Mouse (Mus musculus) MEL (cell line): Measurements from ENCODE around the gene Brox. TPM values are rescaled to one million over a fixed set of nuclear protein-coding genes. Genes with fewer than 3 reads are reported as not detected.

ENCODE experiments used
- DNase-seq: peaks from one replicate; pipeline ENCODE4 v3.0.0; 2011; ENCODE audit warnings: low read depth, low spot score
- H3K27ac ChIP-seq: 2 replicates; pipeline ENCODE4 v1.5.1; 2012; ENCODE audit warnings: low read depth, mild to moderate bottlenecking, control low read depth, low read length, moderate library complexity; ENCODE audit not compliant: control insufficient read depth
- H3K27me3 ChIP-seq, 2 experiments: fragments of 150-350 bp in 1 of 2; sonication (generic) in 1 of 2; 2 replicates each; pipeline ENCODE4 v1.6.1; 2012; ENCODE audit warnings: low read length in 2 of 2, mild to moderate bottlenecking in 2 of 2, improper control_type of control experiment in 1 of 2, moderate library complexity in 1 of 2; ENCODE audit not compliant: insufficient read depth in 2 of 2, control insufficient read depth in 1 of 2
- H3K36me3 ChIP-seq, 2 experiments: 2 replicates each; pipeline ENCODE4 v1.6.1; 2012 to 2014; ENCODE audit warnings: low read length in 2 of 2, improper control_type of control experiment in 1 of 2, inconsistent platforms in 1 of 2, mild to moderate bottlenecking in 1 of 2; ENCODE audit not compliant: insufficient read depth in 2 of 2, control insufficient read depth in 1 of 2
- H3K4me1 ChIP-seq, 2 experiments: fragments of 150-350 bp in 1 of 2; sonication (generic) in 1 of 2; 2 replicates each; pipeline ENCODE4 v1.6.1; 2012; ENCODE audit warnings: low read length in 2 of 2, improper control_type of control experiment in 1 of 2, mild to moderate bottlenecking in 1 of 2; ENCODE audit not compliant: insufficient read depth in 2 of 2, control insufficient read depth in 1 of 2
- H3K4me3 ChIP-seq, 2 experiments: fragments of 150-350 bp in 1 of 2; sonication (generic) in 1 of 2; 2 replicates each; pipeline ENCODE4 v1.5.1; 2012; ENCODE audit warnings: low read depth in 2 of 2, low read length in 2 of 2, mild to moderate bottlenecking in 2 of 2, moderate library complexity in 2 of 2, control low read depth in 1 of 2, improper control_type of control experiment in 1 of 2; ENCODE audit not compliant: control insufficient read depth in 1 of 2, insufficient read depth in 1 of 2
- H3K79me2 ChIP-seq: 2 replicates; pipeline ENCODE4 v1.6.1; 2012; ENCODE audit warnings: mild to moderate bottlenecking, low read length, moderate library complexity; ENCODE audit not compliant: control insufficient read depth, poor library complexity, insufficient read depth
- H3K9ac ChIP-seq: 2 replicates; pipeline ENCODE4 v1.6.1; 2012; ENCODE audit warnings: low read depth, mild to moderate bottlenecking, control low read depth, low read length, moderate library complexity; ENCODE audit not compliant: control insufficient read depth, poor library complexity, severe bottlenecking
- H3K9me3 ChIP-seq: fragments of 150-350 bp; sonication (generic); replicated peaks from 2 replicates; pipeline ENCODE4 v1.6.1; 2012; ENCODE audit warnings: mild to moderate bottlenecking, low read length, improper control_type of control experiment, moderate library complexity; ENCODE audit not compliant: insufficient read depth
- BHLHE40 ChIP-seq: IDR thresholded peaks from 2 replicates; pipeline ENCODE4 v1.6.1; 2012; ENCODE audit warnings: low read depth, mild to moderate bottlenecking, inconsistent platforms, low read length, improper control_type of control experiment, borderline replicate concordance
- CHD2 ChIP-seq: IDR thresholded peaks from 2 replicates; pipeline ENCODE4 v1.6.1; 2011; ENCODE audit warnings: low read length, improper control_type of control experiment
- CTCF ChIP-seq, 3 experiments: IDR thresholded peaks in 2 of 3; conservative IDR thresholded peaks in 1 of 3; 2 replicates each; pipeline ENCODE4 v1.5.1; 2011 to 2012; ENCODE audit warnings: low read length in 3 of 3, low read depth in 2 of 3, mild to moderate bottlenecking in 2 of 3, improper control_type of control experiment in 1 of 3, inconsistent platforms in 1 of 3, mixed read lengths in 1 of 3, moderate library complexity in 1 of 3; ENCODE audit not compliant: control insufficient read depth in 1 of 3, insufficient read depth in 1 of 3, poor library complexity in 1 of 3, severe bottlenecking in 1 of 3
- E2F4 ChIP-seq: IDR thresholded peaks from 2 replicates; pipeline ENCODE4 v1.6.1; 2011; ENCODE audit warnings: low read depth, low read length, improper control_type of control experiment, borderline replicate concordance
- ELF1 ChIP-seq: IDR thresholded peaks from 2 replicates; pipeline ENCODE4 v1.6.1; 2014; ENCODE audit warnings: low read depth, mild to moderate bottlenecking, inconsistent platforms, low read length, improper control_type of control experiment, moderate library complexity
- EP300 ChIP-seq, 2 experiments: IDR thresholded peaks; 2 replicates each; pipeline ENCODE4 v1.6.1; 2011; ENCODE audit warnings: improper control_type of control experiment in 2 of 2, low read length in 2 of 2, low read depth in 1 of 2, mild to moderate bottlenecking in 1 of 2
- ETS1 ChIP-seq: IDR thresholded peaks from 2 replicates; pipeline ENCODE4 v1.6.1; 2012; ENCODE audit warnings: low read depth, mild to moderate bottlenecking, inconsistent platforms, low read length, improper control_type of control experiment, moderate library complexity
- GABPA ChIP-seq: IDR thresholded peaks from 2 replicates; pipeline ENCODE4 v1.6.1; 2012; ENCODE audit warnings: low read depth, mild to moderate bottlenecking, inconsistent platforms, low read length, improper control_type of control experiment, moderate library complexity
- HCFC1 ChIP-seq: IDR thresholded peaks from 2 replicates; pipeline ENCODE4 v1.6.1; 2012; ENCODE audit warnings: low read depth, mild to moderate bottlenecking, inconsistent platforms, low read length, improper control_type of control experiment, moderate library complexity
- KAT2A ChIP-seq: conservative IDR thresholded peaks from 2 replicates; pipeline ENCODE4 v1.6.1; 2012; ENCODE audit warnings: low read depth, low read length, improper control_type of control experiment, inconsistent platforms
- MAFK ChIP-seq: IDR thresholded peaks from 2 replicates; pipeline ENCODE4 v1.6.1; 2011; ENCODE audit warnings: low read depth, mild to moderate bottlenecking, low read length, improper control_type of control experiment, borderline replicate concordance
- MAX ChIP-seq: IDR thresholded peaks from 2 replicates; pipeline ENCODE4 v1.6.1; 2011; ENCODE audit warnings: low read length, improper control_type of control experiment
- MAZ ChIP-seq: IDR thresholded peaks from 2 replicates; pipeline ENCODE4 v1.6.1; 2012; ENCODE audit warnings: low read depth, mild to moderate bottlenecking, inconsistent platforms, low read length, improper control_type of control experiment
- MEF2A ChIP-seq: IDR thresholded peaks from 2 replicates; pipeline ENCODE4 v1.6.1; 2014; ENCODE audit warnings: low read depth, mild to moderate bottlenecking, inconsistent platforms, low read length, improper control_type of control experiment; ENCODE audit not compliant: poor library complexity, insufficient replicate concordance, severe bottlenecking; ENCODE audit errors: extremely low read depth
- MXI1 ChIP-seq: IDR thresholded peaks from 2 replicates; pipeline ENCODE4 v1.6.1; 2011; ENCODE audit warnings: mild to moderate bottlenecking, low read depth, low read length, improper control_type of control experiment
- MYB ChIP-seq: IDR thresholded peaks from 2 replicates; pipeline ENCODE4 v1.6.1; 2011; ENCODE audit warnings: mild to moderate bottlenecking, low read depth, low read length, improper control_type of control experiment
- MYC ChIP-seq: IDR thresholded peaks from 2 replicates; pipeline ENCODE4 v1.6.1; 2011; ENCODE audit warnings: low read depth, mild to moderate bottlenecking, low read length, improper control_type of control experiment, moderate library complexity
- NELFE ChIP-seq: IDR thresholded peaks from 2 replicates; pipeline ENCODE4 v1.6.1; 2011; ENCODE audit warnings: low read depth, low read length, improper control_type of control experiment
- NRF1 ChIP-seq: IDR thresholded peaks from 2 replicates; pipeline ENCODE4 v1.6.1; 2014; ENCODE audit warnings: low read depth, mild to moderate bottlenecking, inconsistent platforms, low read length, improper control_type of control experiment, moderate library complexity; ENCODE audit not compliant: poor library complexity, insufficient read depth, severe bottlenecking
- POLR2A ChIP-seq, 2 experiments: IDR thresholded peaks; 2 replicates each; pipeline ENCODE4 v1.6.1; 2011 to 2012; ENCODE audit warnings: low read length in 2 of 2, mild to moderate bottlenecking in 2 of 2, control low read depth in 1 of 2, improper control_type of control experiment in 1 of 2, low read depth in 1 of 2, moderate library complexity in 1 of 2; ENCODE audit not compliant: control insufficient read depth in 1 of 2, insufficient read depth in 1 of 2, poor library complexity in 1 of 2
- POLR2AphosphoS2 ChIP-seq: IDR thresholded peaks from 2 replicates; pipeline ENCODE4 v1.6.1; 2011; ENCODE audit warnings: low read length, improper control_type of control experiment
- POLR2AphosphoS5 ChIP-seq: IDR thresholded peaks from 2 replicates; pipeline ENCODE4 v1.6.1; 2012; ENCODE audit warnings: low read depth, borderline replicate concordance, mild to moderate bottlenecking, inconsistent platforms, low read length, moderate library complexity, mixed read lengths
- RCOR1 ChIP-seq: IDR thresholded peaks from 2 replicates; pipeline ENCODE4 v1.6.1; 2012; ENCODE audit warnings: low read depth, mild to moderate bottlenecking, inconsistent platforms, low read length, improper control_type of control experiment
- SIN3A ChIP-seq: IDR thresholded peaks from 2 replicates; pipeline ENCODE4 v1.6.1; 2012; ENCODE audit warnings: low read length, improper control_type of control experiment, inconsistent platforms
- SMC3 ChIP-seq: IDR thresholded peaks from 2 replicates; pipeline ENCODE4 v1.6.1; 2011; ENCODE audit warnings: low read depth, low read length, improper control_type of control experiment
- TAL1 ChIP-seq: IDR thresholded peaks from 2 replicates; pipeline ENCODE4 v1.6.1; 2012; ENCODE audit warnings: mild to moderate bottlenecking, inconsistent platforms, low read length, moderate library complexity, mixed read lengths
- TBP ChIP-seq: IDR thresholded peaks from 2 replicates; pipeline ENCODE4 v1.8.0; 2011; ENCODE audit warnings: low read depth, low read length, improper control_type of control experiment
- TCF12 ChIP-seq: IDR thresholded peaks from 2 replicates; pipeline ENCODE4 v1.6.1; 2014; ENCODE audit warnings: low read depth, mild to moderate bottlenecking, inconsistent platforms, low read length, improper control_type of control experiment, moderate library complexity
- UBTF ChIP-seq: IDR thresholded peaks from 2 replicates; pipeline ENCODE4 v1.6.1; 2012; ENCODE audit warnings: low read depth, mild to moderate bottlenecking, inconsistent platforms, low read length, improper control_type of control experiment, moderate library complexity, borderline replicate concordance; ENCODE audit not compliant: insufficient read depth
- USF1 ChIP-seq: IDR thresholded peaks from 2 replicates; pipeline ENCODE4 v1.6.1; 2014; ENCODE audit warnings: low read depth, mild to moderate bottlenecking, inconsistent platforms, low read length, improper control_type of control experiment, moderate library complexity
- USF2 ChIP-seq, 2 experiments: IDR thresholded peaks; 2 replicates each; pipeline ENCODE4 v1.6.1; 2011 to 2012; ENCODE audit warnings: improper control_type of control experiment in 2 of 2, low read length in 2 of 2, borderline replicate concordance in 1 of 2, inconsistent platforms in 1 of 2, low read depth in 1 of 2, mild to moderate bottlenecking in 1 of 2; ENCODE audit not compliant: insufficient read depth in 1 of 2
- ZC3H11A ChIP-seq: IDR thresholded peaks from 2 replicates; pipeline ENCODE4 v1.6.1; 2012; ENCODE audit warnings: low read depth, mild to moderate bottlenecking, inconsistent platforms, low read length, improper control_type of control experiment
- ZKSCAN1 ChIP-seq: IDR thresholded peaks from 2 replicates; pipeline ENCODE4 v1.6.1; 2012; ENCODE audit warnings: low read depth, mild to moderate bottlenecking, inconsistent platforms, low read length, improper control_type of control experiment, moderate library complexity
- ZMIZ1 ChIP-seq: IDR thresholded peaks from 2 replicates; pipeline ENCODE4 v1.6.1; 2012; ENCODE audit warnings: low read depth, mild to moderate bottlenecking, inconsistent platforms, low read length, improper control_type of control experiment, moderate library complexity
- ZNF384 ChIP-seq: IDR thresholded peaks from 2 replicates; pipeline ENCODE4 v1.6.1; 2012; ENCODE audit warnings: low read depth, mild to moderate bottlenecking, inconsistent platforms, low read length, improper control_type of control experiment
- polyA plus RNA-seq, 2 experiments: library from polyadenylated mRNA; stranded (reverse) in 1 of 2; unstranded in 1 of 2; fragments of >175 nt in 1 of 2; fragments of >200 nt in 1 of 2; gene quantifications; 2 replicates each; pipeline versions ENCODE4 v1.2.1 to v1.2.4; 2012; ENCODE audit warnings: low replicate concordance in 2 of 2, low read depth in 1 of 2; ENCODE audit not compliant: insufficient read length in 2 of 2, insufficient read depth in 1 of 2, missing spikeins in 1 of 2
- total RNA-seq: library from RNA; depleted of rRNA; stranded (reverse); fragments of 300-350 nt; gene quantifications from 2 replicates; pipeline ENCODE4 v1.2.3, GENCODE M21; 2012

Brox gene
- total and polyA plus RNA-seq, 3 experiments: 25.4 to 145 (median 28.4) TPM

- Histone ChIP-seq H3K9me3 (no peaks in the 10 kb centered on the region), H3K9ac (peak overlapping the region; percentile 81), H3K27me3 (no peaks in the 10 kb centered on the region), H3K4me1 (peaks cover 0 to 5% of the 10 kb centered on the region in 2 experiments; a peak in 1 of 4 replicates), H3K4me3 (peak overlapping the region; percentile 90 to 92), H3K27ac (peak overlapping the region; percentile 53), H3K79me2 (peaks cover 4% of the 10 kb centered on the region), H3K36me3 (peaks cover 2% of the 10 kb centered on the region in 2 experiments; a peak in 2 of 4 replicates)
- peak; percentile 95 for DNase-seq
- TF ChIP-seq CTCF (IDR thresholded peaks at IDR 0.05 in 2 of 3, conservative IDR thresholded peaks at IDR 0.05 in 1 of 3; ENCODE audit: control insufficient read depth in 1 of 3, insufficient read depth in 1 of 3, low read depth in 2 of 3, low read length in 3 of 3, poor library complexity in 1 of 3, severe bottlenecking in 1 of 3) (no peak), BHLHE40 (no peak), TBP (no peak), MAX (peak; percentile 53; the same call in 1 of the 2 replicates), TAL1 (no peak), ELF1 (peak; percentile 96), MEF2A (no peak), USF1 (no peak), USF2 (IDR thresholded peaks at IDR 0.05; ENCODE audit: borderline replicate concordance in 1 of 2, insufficient read depth in 1 of 2, low read depth in 1 of 2, low read length in 2 of 2) (no peak), MAZ (no peak), SMC3 (no peak), MYB (no peak), GABPA (no peak), MXI1 (peak; percentile 79), TCF12 (no peak), POLR2A (IDR thresholded peaks at IDR 0.05; ENCODE audit: control insufficient read depth in 1 of 2, insufficient read depth in 1 of 2, low read depth in 1 of 2, low read length in 2 of 2, poor library complexity in 1 of 2) (peak; percentile 64 to 74; a peak in 3 of 4 replicates), ZNF384 (no peak), E2F4 (no peak), RCOR1 (no peak), MAFK (no peak), ZKSCAN1 (no peak), MYC (no peak), UBTF (no peak), ETS1 (peak; percentile 45; the same call in 1 of the 2 replicates), CHD2 (no peak), KAT2A (no peak; the same call in 1 of the 2 replicates), ZMIZ1 (peak; percentile 3; the same call in 1 of the 2 replicates), POLR2AphosphoS5 (no peak; the same call in 1 of the 2 replicates), NELFE (peak; percentile 71), POLR2AphosphoS2 (peak; percentile 65; the same call in 1 of the 2 replicates), EP300 (IDR thresholded peaks at IDR 0.05; ENCODE audit: low read depth in 1 of 2, low read length in 2 of 2) (no peak), NRF1 (no peak), SIN3A (peak; percentile 97), HCFC1 (peak; percentile 89), ZC3H11A (no peak)
These were observed 48.1 kb upstream of the Brox start for GRCm38 (mm10) chr1:183344886-183345816.
